Mouse (Mus musculus) right cerebral cortex, postnatal 36 days (tissue): ENCODE measurements around the gene Mipol1.

Experiments used
- DNase-seq, 2 experiments: peaks; one replicate each; pipeline ENCODE4 v3.0.0; 2022; ENCODE audit warnings: low spot score in 2 of 2, mixed read lengths in 1 of 2

Mipol1 gene

GRCm38 (mm10) chr12:57243671-57244495 is 13.7 kb downstream of the Mipol1 start:
- DNase-seq = no peak

- no peak for DNase-seq
These were observed 28.3 kb downstream of the Mipol1 start for GRCm38 (mm10) chr12:57258572-57258971.

GRCm38 (mm10) chr12:57275456-57275855 is 45.2 kb downstream of the Mipol1 start:
- no peak for DNase-seq

GRCm38 (mm10) chr12:57281155-57282114 is 51.2 kb downstream of the Mipol1 start:
- no peak for DNase-seq

GRCm38 (mm10) chr12:57285303-57286059 is 55.3 kb downstream of the Mipol1 start:
- DNase-seq = no peak

GRCm38 (mm10) chr12:57307337-57307736 is 77.1 kb downstream of the Mipol1 start:
- no peak for DNase-seq

- no peak for DNase-seq
These were observed 77.5 kb downstream of the Mipol1 start for GRCm38 (mm10) chr12:57307748-57308147.

GRCm38 (mm10) chr12:57339053-57339452 is 108.8 kb downstream of the Mipol1 start:
- DNase-seq = no peak

- DNase-seq = no peak
These were observed 109.9 kb downstream of the Mipol1 start for GRCm38 (mm10) chr12:57340111-57340510.

GRCm38 (mm10) chr12:57362732-57363131 is 132.5 kb downstream of the Mipol1 start:
- no peak for DNase-seq

- DNase-seq = no peak
These were observed 133.8 kb downstream of the Mipol1 start for GRCm38 (mm10) chr12:57364027-57364426.

GRCm38 (mm10) chr12:57371790-57372547 is 141.7 kb downstream of the Mipol1 start:
- no peak for DNase-seq

GRCm38 (mm10) chr12:57382797-57383196 is 152.6 kb downstream of the Mipol1 start:
- DNase-seq = no peak

GRCm38 (mm10) chr12:57387588-57388292 is 157.5 kb downstream of the Mipol1 start:
- no peak for DNase-seq

GRCm38 (mm10) chr12:57399547-57399946 is 169.3 kb downstream of the Mipol1 start:
- no peak for DNase-seq

- DNase-seq = no peak
These were observed 170.0 kb downstream of the Mipol1 start for GRCm38 (mm10) chr12:57400186-57400585.

- DNase-seq = no peak
These were observed 170.9 kb downstream of the Mipol1 start for GRCm38 (mm10) chr12:57401126-57401525.

GRCm38 (mm10) chr12:57402360-57402759 is 172.1 kb downstream of the Mipol1 start:
- DNase-seq = no peak

GRCm38 (mm10) chr12:57409976-57410375 is 179.7 kb downstream of the Mipol1 start:
- DNase-seq = no peak

GRCm38 (mm10) chr12:57413833-57414232 is 183.6 kb downstream of the Mipol1 start:
- DNase-seq = no peak
